In genomic region chr7:99032051-99032450, GRCm38 (mm10) we compare ENCODE assay signal across 35 mouse cellular contexts.
"Had no signal": no experiment of that assay in that cellular context is flagged by ENCODE, and none has a peak within 500 bp of the region (broad histone marks: within the 10 kb centered on the region; RNA-seq: fewer than 3 reads in every experiment).

No protein-coding gene starts in this region.

- H3K4me2 ChIP-seq: heart, embryonic 11.5 days; heart, embryonic 12.5 days; heart, embryonic 13.5 days; heart, embryonic 15.5 days; hindbrain, embryonic 12.5 days; hindbrain, embryonic 13.5 days; hindbrain, embryonic 14.5 days; hindbrain, embryonic 15.5 days; intestine, embryonic 15.5 days; kidney, embryonic 15.5 days had no signal

- H3K27ac ChIP-seq: heart, embryonic 10.5 days; heart, embryonic 13.5 days; heart, embryonic 15.5 days; hindbrain, embryonic 10.5 days; hindbrain, embryonic 12.5 days; hindbrain, embryonic 13.5 days; hindbrain, embryonic 14.5 days; hindbrain, embryonic 15.5 days; hindbrain, postnatal 0 days; intestine, embryonic 15.5 days; kidney, embryonic 15.5 days; kidney, postnatal 0 days; layer of hippocampus, adult 2 months had no signal

- H3K4me1 ChIP-seq: hindbrain, embryonic 10.5 days; hindbrain, embryonic 13.5 days; hindbrain, embryonic 15.5 days had no signal

- H3K36me3 ChIP-seq: heart, embryonic 15.5 days; hindbrain, embryonic 10.5 days; hindbrain, embryonic 12.5 days; hindbrain, embryonic 15.5 days; intestine, embryonic 15.5 days had no signal

- H3K4me3 ChIP-seq: heart, embryonic 10.5 days; heart, embryonic 12.5 days; heart, embryonic 13.5 days; heart, embryonic 15.5 days; hindbrain, embryonic 10.5 days; hindbrain, embryonic 12.5 days; hindbrain, embryonic 13.5 days; hindbrain, embryonic 15.5 days; intestine, embryonic 15.5 days; kidney, embryonic 15.5 days; layer of hippocampus, adult 2 months had no signal

- ATAC-seq: hindbrain, embryonic 16.5 days; hindbrain, postnatal 0 days; inflammation-experienced regulatory T-cells, adult 6 months; intestine, embryonic 15.5 days; intestine, embryonic 16.5 days; intestine, postnatal 0 days had no signal

- H3K9ac ChIP-seq: heart, embryonic 12.5 days; heart, embryonic 13.5 days; heart, embryonic 15.5 days; hindbrain, embryonic 12.5 days; hindbrain, embryonic 13.5 days; hindbrain, embryonic 14.5 days; hindbrain, embryonic 15.5 days; intestine, embryonic 15.5 days; kidney, embryonic 15.5 days had no signal

- H3K9me3 ChIP-seq: heart, embryonic 10.5 days; heart, embryonic 13.5 days; heart, embryonic 15.5 days; hindbrain, embryonic 10.5 days; hindbrain, embryonic 12.5 days; hindbrain, embryonic 13.5 days; hindbrain, embryonic 15.5 days; intestine, embryonic 15.5 days; kidney, embryonic 15.5 days had no signal

- H3K27me3 ChIP-seq: heart, embryonic 12.5 days; heart, embryonic 13.5 days; heart, embryonic 15.5 days; hindbrain, embryonic 12.5 days; hindbrain, embryonic 13.5 days; hindbrain, embryonic 15.5 days; intestine, embryonic 15.5 days; kidney, embryonic 15.5 days had no signal

- DNase-seq: heart, postnatal 10 days; heart, postnatal 14 days; heart, postnatal 36 days; heart, postnatal 4 days; kidney, adult 11 months; kidney, adult 18-20 months; kidney, adult 2 months; kidney, adult 8-10 months; kidney, adult 9 months; kidney, postnatal 10 days; kidney, postnatal 14 days; kidney, postnatal 25 days; kidney, postnatal 36 days; kidney, postnatal 4 days; layer of hippocampus, adult 9-11 months; layer of hippocampus, postnatal 36 days had no signal
